Mouse (Mus musculus) stomach, embryonic 14.5 days (tissue): ENCODE results near the gene Tmem238. TPM values are rescaled to one million over a fixed set of nuclear protein-coding genes. Genes with fewer than 3 reads are reported as not detected.

Experiments
- ATAC-seq: fragments of 200-750 bp; cut with Nextera tagmentation; 2 replicates; pipeline ENCODE4 v1.8.0; 2017; ENCODE audit warnings: low read depth, moderate TSS enrichment; ENCODE audit not compliant: insufficient number of reproducible peaks, insufficient read depth, low FRiP score
- H3K27ac ChIP-seq: fragments of 300-500 bp; sonication (generic); 2 replicates; pipeline ENCODE4 v1.5.1; 2014; ENCODE audit warnings: mild to moderate bottlenecking, low read length, moderate library complexity, mixed read lengths
- H3K27me3 ChIP-seq: fragments of 300-500 bp; sonication (generic); 2 replicates; pipeline ENCODE4 v1.6.1; 2014; ENCODE audit warnings: low read length, control low read depth, mixed read lengths; ENCODE audit not compliant: control insufficient read depth, insufficient read depth
- H3K36me3 ChIP-seq: fragments of 300-500 bp; sonication (generic); 2 replicates; pipeline ENCODE4 v1.6.1; 2014; ENCODE audit warnings: mild to moderate bottlenecking, control low read depth, low read length, moderate library complexity, mixed read lengths; ENCODE audit not compliant: control insufficient read depth, insufficient read depth
- H3K4me1 ChIP-seq: fragments of 300-500 bp; sonication (generic); 2 replicates; pipeline ENCODE4 v1.6.1; 2014; ENCODE audit warnings: low read length, control low read depth, mixed read lengths; ENCODE audit not compliant: control insufficient read depth, insufficient read depth
- H3K4me2 ChIP-seq: fragments of 300-500 bp; sonication (generic); replicated peaks from 2 replicates; pipeline ENCODE4 v1.6.1; 2014; ENCODE audit warnings: low read depth, low read length, control low read depth
- H3K4me3 ChIP-seq: fragments of 300-500 bp; sonication (generic); 2 replicates; pipeline ENCODE4 v1.5.1; 2014; ENCODE audit warnings: low read depth, low read length, control low read depth
- H3K9ac ChIP-seq: fragments of 300-500 bp; sonication (generic); replicated peaks from 2 replicates; pipeline ENCODE4 v1.6.1; 2014; ENCODE audit warnings: low read depth, mild to moderate bottlenecking, control low read depth, low read length, moderate library complexity, mixed read lengths
- H3K9me3 ChIP-seq: fragments of 300-500 bp; sonication (generic); 2 replicates; pipeline ENCODE4 v1.6.1; 2016; ENCODE audit warnings: low read depth, low read length, control low read depth; ENCODE audit not compliant: control insufficient read depth
- WGBS: fragments of 180-500 bp; shearing (Covaris S2); extraction: QIAGEN DNeasy Blood & Tissue Kit; methylation state at CpG from one replicate; pipeline ENCODE4 v1.1.7; 2014; 5-methylcytosine and 5-hydroxymethylcytosine counted together
- polyA plus RNA-seq: library from polyadenylated mRNA; unstranded; fragments of >200 nt; fragmentation: Nextera tagmentation; extraction: Ambion mirVana; gene quantifications from 2 replicates; pipeline ENCODE4 v1.2.1, GENCODE M21; 2014

Gene Tmem238
- polyA plus RNA-seq, 1 experiment from 2014 or later, result 8.7 TPM

DNA sequence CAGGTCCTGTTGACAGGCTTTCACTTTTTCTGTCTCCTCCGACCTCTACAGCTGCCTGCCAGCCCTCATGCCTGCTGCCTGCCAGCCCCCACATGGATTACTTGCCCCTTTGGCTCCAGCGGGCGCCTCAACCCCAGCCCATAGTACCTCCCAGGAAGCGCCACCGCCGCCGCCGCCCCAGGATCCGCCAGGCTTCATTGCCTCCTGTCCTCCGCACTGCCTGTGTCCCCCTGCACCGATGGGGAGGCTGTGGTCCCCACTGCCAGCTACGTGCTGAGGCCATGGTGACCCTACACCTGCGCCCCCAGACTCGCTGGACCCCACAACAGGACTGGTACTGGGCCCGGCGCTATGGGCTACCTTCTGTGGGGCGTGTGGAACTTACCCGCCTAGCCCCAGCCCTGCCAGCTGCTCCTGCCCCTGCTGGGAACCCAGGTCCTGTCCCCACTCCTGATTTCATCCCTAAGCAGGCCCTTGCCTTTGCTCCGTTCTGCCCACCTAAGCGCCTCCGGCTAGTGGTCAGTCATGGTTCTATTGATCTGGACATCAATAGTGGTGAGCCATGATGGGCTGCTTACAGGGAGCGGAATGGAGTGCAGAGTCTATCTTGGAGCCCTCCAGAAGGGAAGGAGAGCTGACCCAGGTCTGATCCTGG lies 43.0 kb downstream of the Tmem238 start:
- Histone ChIP-seq H3K36me3 (peaks cover 17% of the 10 kb centered on the region), H3K27me3 (no peaks in the 10 kb centered on the region), H3K9me3 (no peaks in the 10 kb centered on the region), H3K4me3 (no peak overlapping the region), H3K9ac (no peak overlapping the region), H3K4me2 (no peak overlapping the region), H3K27ac (no peak overlapping the region), H3K4me1 (peaks cover 15% of the 10 kb centered on the region)
- no peak for ATAC-seq
- 88% methylated on average over 22 of the region's 22 CpGs for WGBS

DNA sequence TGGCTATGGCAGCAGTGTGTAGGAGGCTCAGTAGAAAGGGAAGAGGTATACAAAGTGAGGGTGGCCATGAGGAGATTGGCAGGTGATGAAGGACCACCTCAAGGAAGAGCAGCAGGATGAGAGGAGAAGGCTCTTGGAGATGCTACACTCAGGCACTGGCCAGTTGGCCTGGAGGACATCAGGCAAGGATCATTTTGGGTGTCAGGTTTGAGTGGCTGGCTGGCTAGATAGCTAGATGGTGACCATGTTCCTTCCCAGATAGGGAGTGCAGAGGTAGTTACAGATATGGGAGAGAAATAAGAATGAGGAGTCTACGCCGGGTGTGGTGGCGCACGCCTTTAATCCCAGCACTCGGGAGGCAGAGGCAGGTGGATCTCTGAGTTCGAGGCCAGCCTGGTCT lies 44.6 kb downstream of the Tmem238 start:
- Histone ChIP-seq H3K4me2 (no peak overlapping the region), H3K36me3 (peaks cover 17% of the 10 kb centered on the region), H3K9me3 (no peaks in the 10 kb centered on the region), H3K4me1 (peaks cover 18% of the 10 kb centered on the region), H3K4me3 (no peak overlapping the region), H3K27ac (no peak overlapping the region), H3K9ac (no peak overlapping the region), H3K27me3 (no peaks in the 10 kb centered on the region)
- ATAC-seq, result no peak
- 94% methylated on average over 6 of the region's 6 CpGs for WGBS

DNA sequence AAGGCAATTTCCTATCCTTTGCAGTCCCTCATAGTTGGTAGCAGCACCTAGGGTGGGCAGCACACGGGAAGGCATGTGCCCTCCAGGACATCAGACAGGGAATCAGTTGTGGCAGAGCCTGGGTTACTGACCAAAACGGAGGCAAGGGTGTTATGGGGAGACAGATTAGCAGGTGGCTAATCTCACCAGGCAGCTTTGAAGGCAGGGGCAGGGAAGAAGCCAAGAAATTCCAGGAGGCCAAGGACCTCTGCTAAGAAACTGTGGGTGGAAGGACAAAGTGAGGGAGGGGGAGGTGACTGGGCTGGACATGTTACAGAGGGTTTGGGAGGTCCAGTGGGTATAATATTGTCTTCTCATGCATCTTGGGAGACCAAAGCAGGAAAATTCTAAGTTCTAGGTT lies 46.1 kb downstream of the Tmem238 start:
- no peak overlapping the region for H3K9ac ChIP-seq
- no peak overlapping the region for H3K4me2 ChIP-seq
- H3K27ac ChIP-seq, result no peak overlapping the region

DNA sequence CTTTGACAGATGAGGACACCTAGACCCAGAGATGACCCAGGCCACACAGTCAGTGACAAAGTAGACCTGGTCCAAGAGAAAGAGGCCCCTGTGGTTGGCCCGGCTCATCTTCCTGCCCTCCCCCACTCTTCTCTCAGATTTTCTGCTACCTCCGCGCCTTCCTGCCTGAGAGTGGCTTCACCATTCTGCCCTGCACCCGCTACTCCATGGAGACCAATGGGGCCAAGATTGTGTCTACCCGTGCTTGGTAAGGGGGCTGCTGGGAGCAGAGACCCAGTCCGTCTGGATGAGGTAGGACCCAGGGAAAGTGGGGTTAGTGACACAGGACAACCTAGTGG lies 47.0 kb downstream of the Tmem238 start:
- whole genome bisulfite sequencing, result 64% methylated on average over 6 of the region's 6 CpGs
- no peak for ATAC-seq
- H3K27me3 ChIP-seq, result no peaks in the 10 kb centered on the region
- H3K4me1 ChIP-seq, result peaks cover 20% of the 10 kb centered on the region
- no peak overlapping the region for H3K4me2 ChIP-seq
- H3K27ac ChIP-seq, result no peak overlapping the region
- no peaks in the 10 kb centered on the region for H3K9me3 ChIP-seq
- peaks cover 17% of the 10 kb centered on the region for H3K36me3 ChIP-seq
- no peak overlapping the region for H3K9ac ChIP-seq
- no peak overlapping the region for H3K4me3 ChIP-seq

More for the DNA sequence above, 46.1 kb downstream of the Tmem238 start:
- Histone ChIP-seq H3K27me3 (no peaks in the 10 kb centered on the region), H3K4me3 (no peak overlapping the region), H3K9me3 (no peaks in the 10 kb centered on the region), H3K36me3 (peaks cover 17% of the 10 kb centered on the region), H3K4me1 (peaks cover 20% of the 10 kb centered on the region)
- no peak for ATAC-seq
- WGBS, result 56% methylated on average over 2 of the region's 2 CpGs

- H3K4me3 ChIP-seq, result peak overlapping the region; percentile 64; the same call in 1 of the 2 replicates
- no peaks in the 10 kb centered on the region for H3K9me3 ChIP-seq
- peaks cover 17% of the 10 kb centered on the region for H3K36me3 ChIP-seq
- 0 out of 2 replicates have a peak overlapping the region, but pooled peaks have one; percentile 73 for H3K9ac ChIP-seq
- no peak for ATAC-seq
- WGBS, result 69% methylated on average over 21 of the region's 21 CpGs
- H3K27me3 ChIP-seq, result no peaks in the 10 kb centered on the region
- peak overlapping the region; percentile 62 for H3K4me2 ChIP-seq
- peaks cover 20% of the 10 kb centered on the region for H3K4me1 ChIP-seq
- no peak overlapping the region; the same call in 1 of the 2 replicates for H3K27ac ChIP-seq
Observed at GRCm38 (mm10) chr7:4741672-4742481, 47.6 kb downstream of the Tmem238 start.

GRCm38 (mm10) chr7:4741151-4741550 lies 48.3 kb downstream of the Tmem238 start:
- peaks cover 11% of the 10 kb centered on the region for H3K36me3 ChIP-seq

GRCm38 (mm10) chr7:4740309-4740727 lies 49.1 kb downstream of the Tmem238 start:
- Histone ChIP-seq H3K27me3 (no peaks in the 10 kb centered on the region), H3K9me3 (no peaks in the 10 kb centered on the region), H3K4me2 (peak overlapping the region; percentile 62), H3K4me3 (peak overlapping the region; percentile 64), H3K27ac (peak overlapping the region; percentile 90), H3K4me1 (peaks cover 20% of the 10 kb centered on the region), H3K36me3 (peaks cover 9% of the 10 kb centered on the region), H3K9ac (peak overlapping the region; percentile 73)
- 0% methylated on average over 11 of the region's 14 CpGs for WGBS
- peak; percentile 19 for ATAC-seq

More at GRCm38 (mm10) chr7:4741151-4741550, 48.3 kb downstream of the Tmem238 start:
- 4% methylated on average over 4 of the region's 4 CpGs for WGBS
- ATAC-seq, result no peak
- Histone ChIP-seq H3K9ac (peak overlapping the region; percentile 73; the same call in 1 of the 2 replicates), H3K4me1 (peaks cover 20% of the 10 kb centered on the region), H3K27ac (peak overlapping the region; percentile 90; the same call in 1 of the 2 replicates), H3K4me2 (peak overlapping the region; percentile 62), H3K9me3 (no peaks in the 10 kb centered on the region), H3K4me3 (peak overlapping the region; percentile 64), H3K27me3 (no peaks in the 10 kb centered on the region)

- Histone ChIP-seq H3K9me3 (no peaks in the 10 kb centered on the region), H3K4me2 (peak within 1 kb of the TSS; percentile 62), H3K36me3 (peaks cover 8% of the 10 kb centered on the region), H3K9ac (peak within 1 kb of the TSS; percentile 73), H3K27ac (peak within 1 kb of the TSS; percentile 90), H3K4me1 (peaks cover 20% of the 10 kb centered on the region), H3K4me3 (peak within 1 kb of the TSS; percentile 64), H3K27me3 (no peaks in the 10 kb centered on the region)
- WGBS, result under 1% methylated on average over 36 of the region's 44 CpGs
- peak; percentile 96 for ATAC-seq
Observed at GRCm38 (mm10) chr7:4739544-4740275, 49.7 kb downstream of the Tmem238 start, which contains the start of gene Kmt5c. Gene Kmt5c, plus strand, starts transcription at chr7:4740115.
